Mouse (Mus musculus) spleen, adult 2 months (tissue): ENCODE measurements around the gene Upk1a.

Source experiments
- CTCF ChIP-seq: fragments of 200-500 bp; IDR thresholded peaks from 2 replicates; pipeline ENCODE4 v1.5.1; 2011; ENCODE audit warnings: mild to moderate bottlenecking, inconsistent platforms; ENCODE audit not compliant: insufficient read depth, insufficient read length, insufficient replicate concordance; ENCODE audit errors: extremely low read depth
- POLR2A ChIP-seq: fragments of 200-500 bp; IDR thresholded peaks from 2 replicates; pipeline ENCODE4 v1.6.1; 2011; ENCODE audit warnings: low read depth, low read length, inconsistent platforms

GRCm38 (mm10) chr7:30625530-30626384 lies 13.1 kb upstream of the Upk1a start, which contains the start of gene Cox6b1:
- no peak for TF ChIP-seq CTCF
- 0 out of 2 replicates have a peak, but pooled peaks have one; percentile 24 for TF ChIP-seq POLR2A
